Mouse (Mus musculus) embryonic facial prominence, embryonic 11.5 days (tissue): ENCODE results near the gene Il17ra. TPM values are rescaled to one million over a fixed set of nuclear protein-coding genes. Genes with fewer than 3 reads are reported as not detected.
A peak's percentile ranks its signal among the peaks of the same experiment; 100 is the strongest.

Experiments
- ATAC-seq: fragments of 200-750 bp; cut with Nextera tagmentation; replicated peaks from 2 replicates; pipeline ENCODE4 v1.8.0; 2017; ENCODE audit warnings: low read depth; ENCODE audit not compliant: insufficient number of reproducible peaks, low FRiP score, low TSS enrichment
- DNase-seq: peaks from one replicate; pipeline ENCODE4 v3.0.0-alpha.2; 2015; ENCODE audit warnings: low spot score
- H3K27ac ChIP-seq: fragments of 300-500 bp; sonication (generic); replicated peaks from 2 replicates; pipeline ENCODE4 v1.5.1; 2014; ENCODE audit warnings: mild to moderate bottlenecking, low read depth, low read length, control low read depth
- H3K27me3 ChIP-seq: fragments of 300-500 bp; sonication (generic); 2 replicates; pipeline ENCODE4 v1.6.1; 2014; ENCODE audit warnings: mild to moderate bottlenecking, low read length, moderate library complexity, mixed read lengths; ENCODE audit not compliant: control insufficient read depth, insufficient read depth
- H3K36me3 ChIP-seq: fragments of 300-500 bp; sonication (generic); replicated peaks from 2 replicates; pipeline ENCODE4 v1.6.1; 2014; ENCODE audit warnings: low read depth, mild to moderate bottlenecking, low read length, moderate library complexity, mixed read lengths; ENCODE audit not compliant: control insufficient read depth, insufficient read depth
- H3K4me1 ChIP-seq: fragments of 300-500 bp; sonication (generic); 2 replicates; pipeline ENCODE4 v1.6.1; 2014; ENCODE audit warnings: low read length, mixed read lengths; ENCODE audit not compliant: control insufficient read depth, insufficient read depth
- H3K4me2 ChIP-seq: fragments of 300-500 bp; sonication (generic); 2 replicates; pipeline ENCODE4 v1.6.1; 2014; ENCODE audit warnings: low read depth, mild to moderate bottlenecking, control low read depth, low read length, moderate library complexity
- H3K4me3 ChIP-seq: fragments of 300-500 bp; sonication (generic); 2 replicates; pipeline ENCODE4 v1.5.1; 2014; ENCODE audit warnings: low read depth, low read length, control low read depth
- H3K9ac ChIP-seq: fragments of 300-500 bp; sonication (generic); replicated peaks from 2 replicates; pipeline ENCODE4 v1.6.1; 2014; ENCODE audit warnings: mild to moderate bottlenecking, control low read depth, low read length
- H3K9me3 ChIP-seq: fragments of 300-500 bp; sonication (generic); replicated peaks from 2 replicates; pipeline ENCODE4 v1.6.1; 2016; ENCODE audit warnings: mild to moderate bottlenecking, low read length, inconsistent platforms, mixed read lengths; ENCODE audit not compliant: control insufficient read depth
- WGBS: fragments of 180-500 bp; shearing (Covaris S2); extraction: QIAGEN DNeasy Blood & Tissue Kit; methylation state at CpG from one replicate; pipeline ENCODE4 v1.1.7; 2014; 5-methylcytosine and 5-hydroxymethylcytosine counted together
- polyA plus RNA-seq: library from polyadenylated mRNA; unstranded; fragments of >200 nt; fragmentation: Nextera tagmentation; extraction: Ambion mirVana; gene quantifications from 2 replicates; pipeline ENCODE4 v1.2.1, GENCODE M21; 2014

The Il17ra gene
- polyA plus RNA-seq, 1 experiment from 2014 or later: 2.0 TPM

- no peak overlapping the region for H3K9ac ChIP-seq
- H3K9me3 ChIP-seq: no peaks in the 10 kb centered on the region
- no peak for DNase-seq
- H3K4me1 ChIP-seq: no peaks in the 10 kb centered on the region
- 92% methylated on average over 3 of the region's 3 CpGs for WGBS
- ATAC-seq: no peak
- H3K4me2 ChIP-seq: no peak overlapping the region
- H3K36me3 ChIP-seq: no peaks in the 10 kb centered on the region
- H3K27ac ChIP-seq: no peak overlapping the region
- H3K4me3 ChIP-seq: no peak overlapping the region
- H3K27me3 ChIP-seq: no peaks in the 10 kb centered on the region; the same call in 1 of the 2 replicates
Measured at GRCm38 (mm10) chr6:120453556-120453955, 9.5 kb upstream of the Il17ra start.

- Histone ChIP-seq H3K4me2 (no peak overlapping the region), H3K9me3 (no peaks in the 10 kb centered on the region), H3K27ac (no peak overlapping the region), H3K9ac (no peak overlapping the region), H3K4me1 (no peaks in the 10 kb centered on the region), H3K36me3 (no peaks in the 10 kb centered on the region), H3K27me3 (no peaks in the 10 kb centered on the region; the same call in 1 of the 2 replicates), H3K4me3 (no peak overlapping the region)
- ATAC-seq (no peak), DNase-seq (peak; percentile 48)
- 43% methylated on average over 11 of the region's 11 CpGs for WGBS
Measured at GRCm38 (mm10) chr6:120454627-120455077, 8.4 kb upstream of the Il17ra start.

- WGBS: 68% methylated on average over 7 of the region's 7 CpGs
- DNase-seq (no peak), ATAC-seq (no peak)
- Histone ChIP-seq H3K27me3 (peaks cover 8% of the 10 kb centered on the region), H3K27ac (no peak overlapping the region), H3K4me2 (no peak overlapping the region), H3K36me3 (no peaks in the 10 kb centered on the region), H3K9me3 (no peaks in the 10 kb centered on the region), H3K9ac (no peak overlapping the region), H3K4me1 (no peaks in the 10 kb centered on the region), H3K4me3 (no peak overlapping the region)
Measured at GRCm38 (mm10) chr6:120457074-120457473, 6.0 kb upstream of the Il17ra start.

DNA sequence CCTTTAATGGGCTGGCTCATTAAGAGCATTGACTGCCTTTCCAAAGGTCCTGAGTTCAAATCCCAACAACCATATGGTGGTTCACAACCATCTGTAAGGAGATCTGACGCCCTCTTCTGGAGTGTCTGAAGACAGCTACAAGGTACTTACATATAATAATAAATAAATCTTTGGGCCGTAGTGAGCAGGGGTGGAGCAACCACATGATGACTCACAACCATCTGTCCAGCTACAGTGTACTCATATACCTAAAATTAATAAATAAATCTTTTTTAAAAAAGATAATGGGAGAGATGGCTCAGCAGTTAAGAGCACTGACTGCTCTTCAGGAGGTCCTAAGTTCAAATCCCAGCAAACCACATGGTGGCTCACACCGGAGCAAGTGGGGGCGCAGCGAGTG lies 5.3 kb upstream of the Il17ra start:
- no peak overlapping the region for H3K9ac ChIP-seq
- no peak overlapping the region for H3K27ac ChIP-seq
- H3K4me1 ChIP-seq: no peaks in the 10 kb centered on the region
- H3K36me3 ChIP-seq: no peaks in the 10 kb centered on the region
- DNase-seq (no peak), ATAC-seq (no peak)
- H3K4me3 ChIP-seq: no peak overlapping the region
- peaks cover 11% of the 10 kb centered on the region for H3K27me3 ChIP-seq
- H3K4me2 ChIP-seq: no peak overlapping the region
- WGBS: 96% methylated on average over 5 of the region's 5 CpGs
- H3K9me3 ChIP-seq: no peaks in the 10 kb centered on the region

DNA sequence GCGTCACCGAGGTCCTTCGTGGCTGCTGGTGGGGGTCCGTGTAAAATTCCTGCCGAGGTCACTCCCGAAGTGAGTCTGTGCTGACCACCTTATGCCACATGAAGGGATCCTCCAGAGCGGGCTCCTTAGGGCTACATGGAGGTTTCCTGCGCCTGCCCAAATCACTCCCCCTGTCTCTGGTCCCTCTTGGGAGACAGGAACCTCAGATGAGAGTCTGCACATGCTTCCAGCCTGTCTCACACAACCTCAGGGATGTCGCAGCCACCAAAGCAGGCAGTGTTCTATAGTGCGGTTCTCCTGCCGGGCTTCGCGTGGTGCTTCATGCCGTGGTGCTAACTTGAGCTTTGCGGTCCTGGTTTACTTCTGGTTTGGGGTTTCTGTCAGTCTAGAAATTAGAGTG lies 1.8 kb upstream of the Il17ra start:
- Histone ChIP-seq H3K27ac (no peak overlapping the region), H3K4me3 (no peak overlapping the region), H3K9ac (no peak overlapping the region), H3K27me3 (peaks cover 26% of the 10 kb centered on the region), H3K4me2 (no peak overlapping the region), H3K4me1 (0 out of 2 replicates have a peak, but pooled peaks cover 4% of the 10 kb centered on the region), H3K9me3 (no peaks in the 10 kb centered on the region), H3K36me3 (no peaks in the 10 kb centered on the region)
- 63% methylated on average over 15 of the region's 15 CpGs for WGBS
- no peak for ATAC-seq
- no peak for DNase-seq

- Histone ChIP-seq H3K9ac (no peak overlapping the region), H3K9me3 (no peaks in the 10 kb centered on the region), H3K4me1 (0 out of 2 replicates have a peak, but pooled peaks cover 4% of the 10 kb centered on the region), H3K4me2 (no peak overlapping the region), H3K36me3 (no peaks in the 10 kb centered on the region), H3K27ac (no peak overlapping the region), H3K27me3 (peaks cover 26% of the 10 kb centered on the region), H3K4me3 (no peak overlapping the region)
- ATAC-seq: no peak
- no peak for DNase-seq
- 47% methylated on average over 6 of the region's 6 CpGs for WGBS
Measured at GRCm38 (mm10) chr6:120462251-120462650, 796 bp upstream of the Il17ra start.

GRCm38 (mm10) chr6:120463884-120464283 lies 837 bp downstream of the Il17ra start:
- Histone ChIP-seq H3K4me2 (peak overlapping the region; percentile 74), H3K27me3 (peaks cover 26% of the 10 kb centered on the region), H3K4me3 (peak overlapping the region; percentile 53), H3K27ac (no peak overlapping the region), H3K9me3 (no peaks in the 10 kb centered on the region), H3K9ac (no peak overlapping the region), H3K4me1 (0 out of 2 replicates have a peak, but pooled peaks cover 4% of the 10 kb centered on the region), H3K36me3 (no peaks in the 10 kb centered on the region)
- 4% methylated on average over 11 of the region's 11 CpGs for WGBS
- DNase-seq (no peak), ATAC-seq (no peak)

- H3K4me1 ChIP-seq: 0 out of 2 replicates have a peak, but pooled peaks cover 4% of the 10 kb centered on the region
- no peak overlapping the region for H3K27ac ChIP-seq
- DNase-seq: no peak
- 53% methylated on average over 9 of the region's 9 CpGs for whole genome bisulfite sequencing
- no peak overlapping the region; the same call in 1 of the 2 replicates for H3K4me3 ChIP-seq
- H3K36me3 ChIP-seq: no peaks in the 10 kb centered on the region
- no peak overlapping the region for H3K9ac ChIP-seq
- no peak for ATAC-seq
- peaks cover 26% of the 10 kb centered on the region for H3K27me3 ChIP-seq
- no peaks in the 10 kb centered on the region for H3K9me3 ChIP-seq
- no peak overlapping the region for H3K4me2 ChIP-seq
Measured at GRCm38 (mm10) chr6:120464406-120464939, 1.4 kb downstream of the Il17ra start.
